In genomic region chr11:64978720-64979488, GRCm38 (mm10) we compare ENCODE assay signal across 8 mouse cellular contexts. TPM values are rescaled to one million over a fixed set of nuclear protein-coding genes. Genes with fewer than 3 reads are reported as not detected.
A peak's percentile ranks its signal among the peaks of the same experiment; 100 is the strongest.
DNase-seq lines count a peak whose midpoint lies in the region; ATAC-seq and TF ChIP-seq lines count a peak whose summit lies in the region.

TSS of gene Elac2 (plus strand) at chr11:64979038.

- no peak for TF ChIP-seq CTCF in kidney, adult 2 months (conservative IDR thresholded peaks at IDR 0.05; ENCODE audit: insufficient read depth, insufficient read length, low read depth, low read length)
- TF ChIP-seq CTCF in spleen, adult 2 months (IDR thresholded peaks at IDR 0.05; ENCODE audit: extremely low read depth, insufficient read depth, insufficient read length, insufficient replicate concordance) = no peak

- H3K9ac ChIP-seq in embryonic facial prominence, embryonic 13.5 days = peak within 1 kb of the TSS; percentile 83
- H3K9ac ChIP-seq in limb, embryonic 12.5 days (replicated peaks) = peak within 1 kb of the TSS; percentile 72
- H3K9ac ChIP-seq in midbrain, embryonic 15.5 days = peak within 1 kb of the TSS; percentile 73

- H3K36me3 ChIP-seq in embryonic facial prominence, embryonic 13.5 days = peaks cover 25% of the 10 kb centered on the region
- no peaks in the 10 kb centered on the region for H3K36me3 ChIP-seq in kidney, adult 2 months (ENCODE audit: control insufficient read depth, insufficient read depth, low read length)
- H3K36me3 ChIP-seq in limb, embryonic 12.5 days = peaks cover 32% of the 10 kb centered on the region
- H3K36me3 ChIP-seq in midbrain, embryonic 15.5 days (replicated peaks) = peaks cover 18% of the 10 kb centered on the region; the same call in 1 of the 2 replicates
- peaks cover 15% of the 10 kb centered on the region for H3K36me3 ChIP-seq in spleen, adult 2 months (ENCODE audit: control insufficient read depth, insufficient read depth, low read length)

- peak within 1 kb of the TSS; percentile 86 for H3K4me2 ChIP-seq in embryonic facial prominence, embryonic 13.5 days
- H3K4me2 ChIP-seq in limb, embryonic 12.5 days = peak within 1 kb of the TSS; percentile 88
- H3K4me2 ChIP-seq in midbrain, embryonic 15.5 days = peak within 1 kb of the TSS; percentile 72

- TF ChIP-seq POLR2A in kidney, adult 2 months (IDR thresholded peaks at IDR 0.05; ENCODE audit: low read depth, low read length) = peak; percentile 43
- peak; percentile 74 for TF ChIP-seq POLR2A in spleen, adult 2 months (IDR thresholded peaks at IDR 0.05; ENCODE audit: low read depth, low read length)

- H3K4me3 ChIP-seq in embryonic facial prominence, embryonic 13.5 days = peak within 1 kb of the TSS; percentile 94
- peak within 1 kb of the TSS; percentile 75 for H3K4me3 ChIP-seq in kidney, adult 2 months (ENCODE audit: insufficient read depth, low read depth, low read length)
- peak within 1 kb of the TSS; percentile 88 for H3K4me3 ChIP-seq in limb, embryonic 12.5 days (replicated peaks)
- peak within 1 kb of the TSS; percentile 68 for H3K4me3 ChIP-seq in midbrain, embryonic 15.5 days
- H3K4me3 ChIP-seq in spleen, adult 2 months (ENCODE audit: extremely low read depth, insufficient read depth, insufficient read length) = peak within 1 kb of the TSS; percentile 85

- no peaks in the 10 kb centered on the region for H3K27me3 ChIP-seq in embryonic facial prominence, embryonic 13.5 days
- no peaks in the 10 kb centered on the region for H3K27me3 ChIP-seq in kidney, adult 2 months (replicated peaks; ENCODE audit: control insufficient read depth, insufficient read depth, low read length)
- H3K27me3 ChIP-seq in limb, embryonic 12.5 days = peaks cover 3% of the 10 kb centered on the region; the same call in 1 of the 2 replicates
- peaks cover 4% of the 10 kb centered on the region; the same call in 1 of the 2 replicates for H3K27me3 ChIP-seq in midbrain, embryonic 15.5 days (replicated peaks)
- H3K27me3 ChIP-seq in spleen, adult 2 months (ENCODE audit: control insufficient read depth, insufficient read depth, low read length) = 0 out of 2 replicates have a peak, but pooled peaks cover 1% of the 10 kb centered on the region

- H3K27ac ChIP-seq in embryonic facial prominence, embryonic 13.5 days = no peak within 1 kb of the TSS
- H3K27ac ChIP-seq in kidney, adult 2 months (ENCODE audit: insufficient read depth, low read depth, low read length) = no peak within 1 kb of the TSS
- H3K27ac ChIP-seq in limb, embryonic 12.5 days = no peak within 1 kb of the TSS
- H3K27ac ChIP-seq in midbrain, embryonic 15.5 days = peak within 1 kb of the TSS; percentile 67
- H3K27ac ChIP-seq in spleen, adult 2 months (ENCODE audit: insufficient read depth, low read length) = no peak within 1 kb of the TSS

- H3K9me3 ChIP-seq in embryonic facial prominence, embryonic 13.5 days = no peaks in the 10 kb centered on the region
- no peaks in the 10 kb centered on the region for H3K9me3 ChIP-seq in limb, embryonic 12.5 days
- no peaks in the 10 kb centered on the region for H3K9me3 ChIP-seq in midbrain, embryonic 15.5 days

- under 1% methylated on average over 65 of the region's 65 CpGs for WGBS in embryonic facial prominence, embryonic 13.5 days
- WGBS in kidney, adult 2 months = under 1% methylated on average over 65 of the region's 65 CpGs
- under 1% methylated on average over 65 of the region's 65 CpGs for WGBS in limb, embryonic 12.5 days
- under 1% methylated on average over 65 of the region's 65 CpGs for WGBS in midbrain, embryonic 15.5 days
- WGBS in spleen, adult 2 months = under 1% methylated on average over 65 of the region's 65 CpGs

- peak; percentile 98 for ATAC-seq in embryonic facial prominence, embryonic 13.5 days (ENCODE audit: insufficient number of reproducible peaks, insufficient read depth, low FRiP score, low TSS enrichment, low read depth)
- ATAC-seq in limb, embryonic 12.5 days (ENCODE audit: insufficient number of reproducible peaks, insufficient read depth, low FRiP score, low TSS enrichment, low read depth) = peak; percentile 99
- ATAC-seq in midbrain, embryonic 15.5 days (replicated peaks) = peak; percentile 100

- peaks cover 17% of the 10 kb centered on the region for H3K4me1 ChIP-seq in embryonic facial prominence, embryonic 13.5 days
- H3K4me1 ChIP-seq in kidney, adult 2 months (ENCODE audit: control insufficient read depth, insufficient read depth, low read length) = no peaks in the 10 kb centered on the region; the same call in 1 of the 2 replicates
- H3K4me1 ChIP-seq in limb, embryonic 12.5 days (replicated peaks) = peaks cover 15% of the 10 kb centered on the region
- peaks cover 16% of the 10 kb centered on the region for H3K4me1 ChIP-seq in midbrain, embryonic 15.5 days
- H3K4me1 ChIP-seq in spleen, adult 2 months (ENCODE audit: control insufficient read depth, insufficient read depth, insufficient read length) = peaks cover 3% of the 10 kb centered on the region; the same call in 1 of the 2 replicates

- peak; percentile 100 for DNase-seq in 3134 (ENCODE audit: extremely low read depth, insufficient read length, low spot score)
- peak; percentile 96 for DNase-seq in adrenal gland, postnatal 36 days
- peak; percentile 98 for DNase-seq in heart, adult 18-20 months
- peak; percentile 99 for DNase-seq in kidney, adult 2 months
- peak; percentile 91 to 93 for DNase-seq in spleen, adult 2 months (ENCODE audit: low read depth in 1 of 2, low spot score in 2 of 2)

RNA-seq across cellular contexts. Expression of gene Elac2, which starts in this region (rescaled TPM):
- total RNA-seq in adrenal gland, postnatal 36 days (2021) = 10 to 100 TPM; 40.4 to 62.4 TPM
- polyA plus RNA-seq in embryonic facial prominence, embryonic 13.5 days (2015; fragmentation: Nextera tagmentation; extraction: Ambion mirVana) = 23.8 and 28.4 TPM in 2 replicates
- 10 to 100 TPM; 19.7 to 19.9 TPM for total RNA-seq in heart, adult 18-20 months (2021)
- 16.5 and 20.9 TPM in 2 replicates for polyA plus RNA-seq in kidney, adult 2 months (2012; rRNA removed)
- polyA plus RNA-seq in limb, embryonic 12.5 days (2016; fragmentation: Nextera tagmentation; extraction: Ambion mirVana) = 34.1 and 37.3 TPM in 2 replicates
- polyA plus RNA-seq in midbrain, embryonic 15.5 days (2015; fragmentation: Nextera tagmentation; extraction: Ambion mirVana) = 31.0 and 31.9 TPM in 2 replicates
- 12.0 and 15.5 TPM in 2 replicates for polyA plus RNA-seq in spleen, adult 2 months (2012; rRNA removed)
